Mouse (Mus musculus): ENCODE measurements around the gene Hist1h4c.

The Hist1h4c gene

DNA sequence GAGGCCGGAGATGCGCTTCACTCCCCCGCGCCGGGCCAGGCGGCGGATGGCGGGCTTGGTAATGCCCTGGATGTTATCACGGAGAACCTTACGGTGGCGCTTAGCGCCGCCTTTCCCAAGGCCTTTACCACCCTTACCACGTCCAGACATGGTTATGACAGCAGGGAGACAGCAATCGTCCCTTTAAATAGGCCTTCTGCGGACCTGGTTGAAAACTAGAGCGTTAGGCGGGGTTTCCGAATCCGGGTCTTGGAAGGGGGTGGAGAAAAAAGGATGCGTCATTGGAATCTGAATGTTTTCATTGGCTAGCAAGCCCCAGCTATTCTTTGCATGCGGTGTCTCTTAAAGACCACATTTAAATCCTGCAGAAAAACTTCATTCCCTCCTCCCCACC, at the start of gene Hist1h4c:
Hist1h4c (minus strand) TSS at position 155 of the 394 bp plus-strand sequence.
- DNase-seq (ENCODE audit: low spot score in 2 of 2), result peak; percentile 100

DNA sequence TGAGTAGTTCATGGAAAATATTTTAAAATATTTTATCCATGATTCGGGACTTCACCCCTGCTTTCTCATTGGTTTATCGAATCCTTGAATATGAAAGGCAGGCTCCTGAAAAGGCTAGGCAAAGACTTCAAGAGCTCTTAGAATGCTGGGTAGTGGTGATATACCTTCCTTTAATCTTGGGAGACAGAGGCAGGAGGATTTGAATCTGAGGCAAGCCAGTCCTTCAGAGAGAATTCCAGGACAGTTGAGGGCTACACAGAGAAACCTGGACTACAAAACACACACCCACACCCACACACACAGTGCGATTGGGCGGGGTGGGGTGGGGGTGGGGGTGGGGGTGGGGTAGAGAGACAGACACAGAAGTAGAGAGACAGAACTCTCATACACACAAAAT, 49.6 kb upstream of the Hist1h4c start:
- DNase-seq (ENCODE audit: low spot score in 2 of 2), result no peak

GRCm38 (mm10) chr13:23747081-23747891, 49.0 kb upstream of the Hist1h4c start:
- no peak for DNase-seq (ENCODE audit: low spot score in 2 of 2)

- DNase-seq (ENCODE audit: low spot score in 2 of 2), result peak; percentile 78 to 87
These were observed 48.2 kb upstream of the Hist1h4c start, which contains the start of gene Hist1h2bb for GRCm38 (mm10) chr13:23746201-23747080. Hist1h2bb (plus strand) TSS chr13:23746734.

DNA sequence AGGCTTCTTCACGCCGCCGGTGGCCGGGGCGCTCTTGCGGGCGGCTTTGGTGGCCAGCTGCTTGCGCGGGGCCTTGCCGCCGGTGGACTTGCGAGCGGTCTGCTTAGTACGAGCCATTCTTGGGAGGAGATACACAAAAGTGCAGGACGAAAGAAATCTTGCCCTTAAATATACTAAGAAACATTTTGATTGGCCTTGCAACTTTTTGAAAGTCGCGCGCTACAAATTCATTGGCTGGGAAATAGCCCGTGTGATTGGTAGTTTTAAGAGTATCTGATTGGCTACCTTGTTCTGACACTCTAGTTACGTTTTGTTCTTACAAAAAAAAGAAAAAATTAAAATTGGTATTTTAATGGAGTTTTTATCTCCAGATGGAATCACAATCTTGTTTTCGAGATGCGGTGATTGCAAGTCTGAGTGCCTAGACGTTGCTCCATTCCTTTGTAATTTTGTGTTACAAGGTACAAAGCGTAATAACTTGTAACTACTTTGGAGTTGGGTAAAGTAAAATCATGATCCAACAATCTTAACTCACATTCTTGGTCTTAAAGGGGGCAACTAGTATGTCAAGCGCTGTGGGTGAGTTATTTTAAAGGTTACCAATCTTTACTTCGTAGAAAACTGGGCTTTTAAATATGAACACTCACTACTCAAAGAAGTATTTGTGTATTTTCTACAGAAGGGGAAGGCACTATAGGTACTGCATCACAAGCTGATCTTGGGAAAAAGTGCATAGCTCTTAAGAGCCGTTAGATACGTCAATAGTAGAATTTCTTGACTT, 47.3 kb upstream of the Hist1h4c start, which contains the start of gene Hist1h3c:
Hist1h3c (minus strand) TSS at position 222 of the 781 bp plus-strand sequence.
- peak; percentile 75 to 91 for DNase-seq (ENCODE audit: low spot score in 2 of 2)

DNA sequence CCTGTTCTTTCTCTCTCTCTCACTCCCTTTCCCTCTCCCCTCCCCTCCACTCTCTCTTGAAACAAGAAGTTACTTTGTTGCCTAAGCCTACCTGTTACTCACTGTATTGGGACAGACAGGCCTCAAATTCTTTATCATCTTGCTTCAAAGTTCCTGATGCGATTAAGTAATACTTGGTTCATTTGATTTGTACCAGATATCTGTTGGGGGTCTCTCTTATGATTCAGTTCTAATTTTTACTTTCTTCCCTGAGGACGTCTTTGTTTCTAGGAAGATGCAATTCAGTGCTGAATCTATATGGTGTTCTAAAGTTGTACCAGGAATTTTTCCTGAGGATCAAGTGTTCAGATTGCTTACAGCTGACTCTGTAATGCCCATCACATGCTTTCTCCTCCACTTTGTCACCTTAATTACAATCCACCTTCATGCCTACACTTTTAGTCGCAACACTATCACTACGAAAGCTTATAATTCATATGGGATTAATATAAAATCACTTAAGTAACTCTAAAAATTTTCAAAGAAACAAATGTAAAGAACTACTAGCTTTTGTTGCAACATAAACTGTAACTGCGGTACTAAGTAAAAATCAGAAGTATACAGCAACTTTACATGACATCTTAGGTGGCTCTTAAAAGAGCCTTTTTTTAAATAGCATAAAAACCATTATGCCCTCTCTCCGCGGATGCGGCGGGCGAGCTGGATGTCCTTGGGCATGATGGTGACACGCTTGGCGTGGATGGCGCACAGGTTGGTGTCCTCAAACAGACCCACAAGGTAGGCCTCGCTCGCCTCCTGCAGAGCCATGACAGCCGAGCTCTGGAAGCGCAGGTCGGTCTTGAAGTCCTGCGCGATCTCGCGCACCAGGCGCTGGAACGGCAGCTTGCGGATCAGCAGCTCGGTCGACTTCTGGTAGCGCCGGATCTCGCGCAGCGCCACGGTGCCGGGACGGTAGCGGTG, 46.4 kb upstream of the Hist1h4c start:
- no peak for DNase-seq (ENCODE audit: low spot score in 2 of 2)

GRCm38 (mm10) chr13:23743963-23744362, 45.7 kb upstream of the Hist1h4c start:
- DNase-seq (ENCODE audit: low spot score in 2 of 2), result no peak

GRCm38 (mm10) chr13:23743215-23743614, 45.0 kb upstream of the Hist1h4c start:
- no peak for DNase-seq (ENCODE audit: low spot score in 2 of 2)

GRCm38 (mm10) chr13:23742007-23742406, 43.8 kb upstream of the Hist1h4c start:
- no peak for DNase-seq (ENCODE audit: low spot score in 2 of 2)

GRCm38 (mm10) chr13:23740910-23741309, 42.7 kb upstream of the Hist1h4c start:
- DNase-seq (ENCODE audit: low spot score in 2 of 2), result no peak

DNA sequence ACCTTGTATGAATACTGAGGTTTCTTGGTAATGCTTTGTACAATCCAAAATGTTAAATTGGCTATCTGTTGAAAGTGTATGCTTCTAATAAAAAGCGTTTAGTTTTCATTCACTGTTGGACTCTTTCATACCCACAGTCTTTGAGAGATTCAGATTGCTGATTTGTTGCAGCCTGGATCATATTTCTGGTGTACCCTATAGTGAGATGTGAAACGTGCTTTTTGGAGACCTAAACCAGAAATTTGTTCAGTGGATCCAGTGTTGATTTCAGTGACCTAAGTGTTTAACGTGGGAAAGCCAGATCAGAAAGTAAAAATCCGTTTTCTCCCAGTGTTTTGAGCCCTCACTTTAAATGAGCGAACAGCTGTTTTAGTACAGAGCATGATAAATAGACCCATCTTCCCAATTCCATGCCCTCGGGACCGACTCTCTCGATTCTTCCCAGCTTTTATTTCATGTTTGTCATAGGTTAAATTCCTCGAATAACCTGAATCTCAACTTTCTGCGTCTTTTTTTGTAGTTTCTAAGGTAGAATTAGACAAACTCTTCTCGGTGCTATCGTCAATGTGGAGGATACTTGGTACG, 42.1 kb upstream of the Hist1h4c start:
- DNase-seq (ENCODE audit: low spot score in 2 of 2), result no peak

DNA sequence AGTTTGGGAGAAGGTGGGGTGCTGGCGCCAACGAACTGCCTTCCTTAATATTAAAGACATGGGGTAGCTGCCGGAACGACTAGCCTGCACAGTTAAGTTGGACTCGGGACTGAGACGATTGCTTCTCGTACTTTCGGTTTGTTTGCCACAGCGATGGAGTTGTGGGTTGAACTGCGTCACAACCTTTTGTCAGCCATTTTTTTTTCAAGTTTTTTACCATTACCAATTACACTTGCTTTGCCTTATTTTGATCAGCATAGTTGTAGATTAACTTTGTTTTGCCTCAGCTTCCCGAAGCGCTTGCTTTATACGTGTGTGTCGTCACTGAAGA, 41.6 kb upstream of the Hist1h4c start:
- DNase-seq (ENCODE audit: low spot score in 2 of 2), result no peak

DNA sequence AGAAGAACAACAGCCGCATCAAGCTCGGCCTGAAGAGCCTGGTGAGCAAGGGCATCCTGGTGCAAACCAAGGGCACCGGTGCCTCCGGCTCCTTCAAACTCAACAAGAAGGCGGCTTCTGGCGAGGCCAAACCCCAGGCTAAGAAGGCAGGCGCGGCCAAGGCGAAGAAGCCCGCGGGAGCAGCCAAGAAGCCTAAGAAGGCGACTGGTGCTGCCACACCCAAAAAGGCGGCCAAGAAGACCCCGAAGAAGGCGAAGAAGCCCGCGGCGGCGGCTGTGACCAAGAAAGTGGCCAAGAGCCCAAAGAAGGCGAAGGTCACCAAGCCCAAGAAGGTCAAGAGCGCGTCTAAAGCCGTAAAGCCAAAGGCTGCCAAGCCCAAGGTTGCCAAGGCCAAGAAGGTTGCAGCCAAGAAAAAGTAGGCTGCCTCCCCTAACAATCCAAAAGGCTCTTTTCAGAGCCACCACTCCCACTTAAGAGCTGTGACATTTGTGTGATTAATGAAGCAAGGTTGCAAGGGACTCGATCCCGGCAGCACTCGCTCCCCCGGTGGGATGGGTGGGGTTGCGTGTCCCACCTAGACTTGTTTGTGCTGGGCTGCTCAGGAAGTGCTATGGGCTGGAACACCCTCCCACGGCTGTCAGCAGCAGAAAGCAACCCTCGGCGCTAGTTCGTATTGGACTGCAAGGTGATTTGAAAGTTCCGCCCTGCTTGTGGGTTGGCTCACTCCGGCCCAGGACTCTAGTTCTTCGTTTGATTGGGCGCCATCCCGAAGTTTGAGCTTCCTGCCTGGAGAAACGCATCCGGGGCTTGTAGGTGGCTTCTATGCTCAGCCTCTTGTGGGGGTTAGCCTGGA, 41.0 kb upstream of the Hist1h4c start:
- peak; percentile 92 to 96 for DNase-seq (ENCODE audit: low spot score in 2 of 2)

DNA sequence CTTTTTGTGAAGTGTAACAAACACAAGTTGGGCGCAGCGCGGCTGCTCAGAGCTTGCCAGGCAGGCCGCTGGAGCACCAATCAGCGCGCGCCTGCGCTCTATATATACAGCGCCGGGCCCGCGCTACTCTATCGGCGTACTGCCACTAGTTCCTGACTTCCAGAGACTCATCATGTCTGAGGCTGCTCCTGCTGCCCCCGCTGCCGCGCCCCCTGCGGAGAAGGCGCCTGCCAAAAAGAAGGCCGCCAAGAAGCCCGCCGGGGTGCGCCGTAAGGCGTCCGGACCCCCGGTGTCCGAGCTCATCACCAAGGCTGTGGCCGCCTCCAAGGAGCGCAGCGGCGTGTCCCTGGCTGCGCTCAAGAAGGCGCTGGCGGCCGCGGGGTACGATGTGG, 40.4 kb upstream of the Hist1h4c start, which contains the start of gene Hist1h1c:
Hist1h1c (plus strand) TSS at position 132 of the 392 bp plus-strand sequence.
- peak; percentile 85 to 94 for DNase-seq (ENCODE audit: low spot score in 2 of 2)

DNA sequence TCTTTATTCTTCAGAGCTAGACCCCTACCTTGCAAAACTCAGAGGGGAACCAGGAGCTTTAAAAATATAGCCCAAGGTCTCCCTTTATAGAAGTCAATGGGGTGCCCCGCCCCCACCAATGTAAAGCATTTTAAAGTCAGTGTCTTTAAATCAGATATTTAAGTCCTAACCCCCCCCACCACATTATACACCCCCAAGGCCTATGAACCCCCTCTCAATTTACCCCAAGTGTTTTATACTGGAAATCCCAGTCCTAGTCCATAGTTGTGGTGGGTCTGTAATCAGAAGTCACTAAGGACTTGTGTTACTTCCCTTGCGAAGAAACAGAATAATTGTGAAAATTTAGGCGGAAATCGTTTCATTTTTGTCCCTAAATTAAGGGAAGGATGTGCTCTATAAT, 39.8 kb upstream of the Hist1h4c start:
- DNase-seq (ENCODE audit: low spot score in 2 of 2), result no peak

DNA sequence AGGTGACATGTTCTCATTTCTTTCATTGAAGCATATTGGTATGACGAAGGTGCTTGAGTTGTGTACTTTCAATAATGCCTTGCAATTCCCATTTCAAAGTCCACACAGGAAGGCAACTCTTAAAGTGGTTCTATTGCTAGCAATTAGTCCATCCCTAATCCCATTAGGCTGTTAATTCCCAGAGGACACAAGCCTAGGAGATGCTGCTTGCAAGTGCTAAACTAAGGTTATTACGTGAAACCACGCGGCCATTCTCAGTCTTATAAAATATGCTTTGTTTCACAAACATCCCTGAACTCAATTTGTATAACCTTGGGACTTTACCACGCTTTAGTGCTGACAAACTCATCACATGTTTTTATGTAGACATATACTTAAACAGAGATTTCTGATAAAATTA, 38.8 kb upstream of the Hist1h4c start:
- no peak for DNase-seq (ENCODE audit: low spot score in 2 of 2)

DNA sequence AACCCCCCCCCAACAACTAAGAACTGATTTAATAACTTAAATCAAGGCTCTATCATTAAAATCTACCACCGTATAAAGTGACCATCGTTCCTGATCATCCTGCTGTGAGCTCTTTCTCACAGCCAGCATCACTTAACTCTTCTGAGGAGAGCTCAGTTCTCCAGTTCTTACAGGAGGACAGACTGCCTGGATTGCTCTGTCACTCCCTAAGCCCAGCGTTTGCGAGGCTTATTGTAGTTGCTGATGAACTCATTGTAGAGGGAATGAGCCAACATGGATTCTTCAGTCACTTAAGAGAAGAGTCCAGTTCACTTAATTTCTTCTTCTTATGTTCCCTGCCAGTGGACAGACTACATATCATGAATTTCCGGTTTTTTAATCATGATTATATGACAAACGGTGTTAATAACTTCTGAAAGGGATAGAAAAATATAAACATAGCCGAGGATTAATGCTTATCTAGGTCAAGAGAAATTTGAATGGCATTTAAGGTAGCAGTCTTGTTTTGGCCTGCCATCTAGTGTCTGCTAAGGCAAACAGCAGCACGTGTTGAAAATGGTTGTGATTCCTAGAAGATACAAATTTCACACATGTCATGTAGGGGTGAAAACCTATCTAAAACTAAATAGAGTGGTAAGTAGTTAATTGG, 34.0 kb upstream of the Hist1h4c start:
- peak in 1 of 2 experiments; percentile 46 for DNase-seq (ENCODE audit: low spot score in 2 of 2)

- no peak for DNase-seq (ENCODE audit: low spot score in 2 of 2)
These were observed 32.2 kb upstream of the Hist1h4c start for GRCm38 (mm10) chr13:23730479-23730878.

GRCm38 (mm10) chr13:23729706-23730105, 31.5 kb upstream of the Hist1h4c start:
- no peak for DNase-seq (ENCODE audit: low spot score in 2 of 2)

Measured in frontal cortex, postnatal 36 days (tissue).